Mouse (Mus musculus): ENCODE data around the gene Trp53i11. TPM values are rescaled to one million over a fixed set of nuclear protein-coding genes. Genes with fewer than 3 reads are reported as not detected.

The Trp53i11 gene
- polyA plus RNA-seq, 1 experiment, result 54.5 TPM

- DNase-seq, result no peak
- Histone ChIP-seq H3K27ac (ENCODE audit: insufficient read depth, low read length) (no peak overlapping the region), H3K4me1 (ENCODE audit: control insufficient read depth, insufficient read depth, low read length) (peaks cover 15% of the 10 kb centered on the region), H3K4me3 (replicated peaks; ENCODE audit: insufficient read depth, low read depth, low read length) (no peak overlapping the region), H3K27me3 (ENCODE audit: control insufficient read depth, insufficient read depth, low read length) (no peaks in the 10 kb centered on the region)
- WGBS, result 76% methylated on average over 7 of the region's 7 CpGs
- TF ChIP-seq CTCF (IDR thresholded peaks at IDR 0.05; ENCODE audit: borderline replicate concordance, insufficient read depth, low read depth, low read length), result no peak
- no peak for TF ChIP-seq POLR2A (IDR thresholded peaks at IDR 0.05; ENCODE audit: borderline replicate concordance, insufficient read depth, low read length)
Observed at GRCm38 (mm10) chr2:93250611-93251010, 63.3 kb downstream of the Trp53i11 start.

Other genes with a start within 250 kb of the Trp53i11 start
- 10.3 and 11.3 TPM in 2 replicates for gene Prdm11, start 141.4 kb upstream of the Trp53i11 start, polyA plus RNA-seq (2012; rRNA removed)
- 11.3 and 13.1 TPM in 2 replicates for gene Tspan18, start 147.0 kb downstream of the Trp53i11 start, polyA plus RNA-seq (2012; rRNA removed)

All from cerebellum, adult 2 months (tissue).